Mouse (Mus musculus): ENCODE results near the gene Ggnbp2.

DNA sequence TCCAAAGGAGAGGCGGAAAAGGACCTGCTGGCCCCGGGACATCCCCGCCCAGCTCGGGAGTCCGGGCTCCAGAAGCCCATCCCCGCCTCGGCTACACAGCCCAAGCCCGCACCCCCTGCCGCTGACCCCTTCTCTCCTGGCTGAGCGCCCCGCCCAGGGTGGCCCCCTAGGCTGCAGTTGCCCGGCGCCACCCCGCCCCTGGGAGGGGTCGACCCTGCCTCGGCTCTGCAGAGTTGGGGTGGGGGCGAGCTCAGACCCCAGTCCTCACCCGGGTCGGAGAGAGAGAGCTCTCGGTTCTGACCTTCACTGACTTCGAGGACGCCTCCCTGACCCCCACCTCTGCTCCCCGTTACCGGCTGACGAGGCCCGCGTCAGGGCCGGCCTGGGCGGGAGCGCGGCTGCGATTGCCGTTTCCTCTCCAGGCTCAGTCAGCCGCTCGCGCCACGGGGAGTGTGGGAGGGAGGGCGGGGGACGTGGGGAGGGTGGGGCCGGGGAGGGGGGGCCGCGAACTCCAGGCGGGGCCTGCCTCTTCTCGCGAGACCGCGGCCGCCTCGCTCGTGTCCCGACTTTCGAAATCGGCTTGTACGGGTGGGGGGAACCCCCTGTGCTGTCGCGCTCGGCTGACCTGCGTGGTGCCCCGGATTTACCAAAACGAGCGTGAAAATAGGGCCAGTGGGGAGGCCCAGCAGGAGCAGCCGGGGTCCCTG lies at the start of gene Ggnbp2:
- TF ChIP-seq CTCF (IDR thresholded peaks at IDR 0.05; ENCODE audit: low read depth) (no peak), EP300 (IDR thresholded peaks at IDR 0.05; ENCODE audit: low read depth) (peak; percentile 47)
